Mouse (Mus musculus): ENCODE results near the gene Lsm5.
A peak's percentile ranks its signal among the peaks of the same experiment; 100 is the strongest.

The Lsm5 gene

DNA sequence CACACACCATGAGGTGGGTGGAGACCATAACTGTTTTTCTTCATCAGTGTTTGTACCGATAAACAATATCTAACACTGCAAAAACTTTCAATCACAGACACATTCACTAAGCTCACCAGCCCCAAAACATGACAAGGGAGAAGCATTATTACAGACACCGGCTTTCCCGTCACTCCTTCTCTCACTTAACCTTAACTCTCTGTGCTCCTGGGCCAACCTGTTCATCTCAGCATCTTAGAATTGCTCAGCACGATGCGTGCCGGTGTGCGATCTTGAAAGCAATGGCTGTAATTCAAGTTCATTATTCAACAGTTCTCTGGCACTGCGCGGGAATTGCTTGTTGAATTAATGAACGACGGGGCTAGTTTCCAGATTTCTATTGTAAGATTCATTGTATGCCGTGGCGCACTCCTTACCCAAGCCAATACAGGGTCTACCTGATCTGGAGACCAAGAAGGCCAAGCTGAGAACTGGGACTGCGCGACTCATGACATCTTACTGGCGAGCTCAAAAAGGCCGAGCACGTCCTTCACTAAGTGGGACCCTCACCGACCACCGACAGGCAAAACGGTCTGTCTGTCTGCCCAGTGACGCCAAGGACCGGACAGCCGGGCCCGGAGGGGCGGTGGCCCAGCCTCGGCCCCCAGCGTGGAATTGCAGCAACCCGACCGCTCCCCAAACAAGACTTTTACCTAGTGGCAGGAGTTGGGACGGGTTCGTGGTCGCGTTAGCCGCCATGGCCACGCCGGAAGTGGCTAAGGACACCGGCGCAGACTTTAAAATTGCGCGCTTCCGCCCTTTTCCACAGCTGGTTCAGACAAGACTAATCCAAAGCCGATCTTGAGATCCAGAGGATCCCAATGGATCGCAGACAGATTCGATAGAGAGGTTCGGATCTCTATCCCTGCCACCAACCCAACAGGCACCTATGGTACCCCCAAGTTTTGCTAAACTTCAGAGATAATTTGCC, at the start of gene Lsm5:
TSS of gene Lsm5 (minus strand) at position 780 of the 970 bp plus-strand sequence.
- peak; percentile 80 to 83 for DNase-seq (ENCODE audit: low spot score in 2 of 2)

DNA sequence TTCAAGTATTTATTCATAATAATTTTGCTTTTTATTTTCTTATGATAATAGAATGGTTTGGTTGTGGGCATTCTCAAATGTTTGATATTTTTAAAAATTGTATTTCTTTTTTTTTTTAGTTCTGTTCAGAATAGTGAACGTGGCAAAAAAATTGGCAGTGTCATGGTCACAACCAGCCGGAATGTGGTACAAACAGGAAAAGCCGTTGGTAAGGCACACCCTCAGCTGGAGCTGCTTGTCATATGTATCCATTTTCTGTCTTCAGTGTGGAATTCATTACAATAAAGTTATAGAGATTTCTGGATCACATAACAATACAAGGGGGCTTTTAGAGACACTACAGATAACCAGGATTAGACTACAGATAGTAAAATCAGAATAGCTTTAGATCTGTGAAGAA, 49.2 kb upstream of the Lsm5 start:
- DNase-seq (ENCODE audit: low spot score in 2 of 2), result no peak

DNA sequence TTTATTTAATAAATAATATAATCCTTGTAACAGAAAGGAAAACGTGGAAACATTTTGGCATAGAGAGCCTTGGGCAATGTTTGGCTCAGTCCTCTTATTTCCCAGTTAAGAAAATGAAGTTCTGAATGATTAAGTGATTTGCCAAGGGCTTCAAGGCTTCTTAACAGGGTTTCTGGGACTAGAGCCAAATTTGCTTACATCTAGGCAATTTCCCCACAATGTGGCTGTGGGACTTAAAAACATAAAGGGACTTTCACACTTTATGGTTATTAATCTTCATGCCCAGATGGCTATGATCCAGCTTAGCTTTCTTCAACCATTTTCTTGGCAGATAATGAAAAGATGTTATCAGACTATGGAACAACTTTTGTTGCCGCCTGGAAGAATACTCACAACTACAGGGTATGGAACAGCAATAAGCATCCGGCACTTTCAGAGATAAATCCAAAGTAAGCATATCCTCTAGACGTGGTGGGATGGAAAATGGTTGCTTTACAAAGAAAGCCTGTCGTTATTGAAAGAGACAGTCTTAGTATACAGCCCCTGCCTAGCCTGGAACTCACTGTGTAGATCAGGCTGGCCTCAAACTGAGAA, 41.5 kb upstream of the Lsm5 start:
- DNase-seq (ENCODE audit: low spot score in 2 of 2), result no peak

DNA sequence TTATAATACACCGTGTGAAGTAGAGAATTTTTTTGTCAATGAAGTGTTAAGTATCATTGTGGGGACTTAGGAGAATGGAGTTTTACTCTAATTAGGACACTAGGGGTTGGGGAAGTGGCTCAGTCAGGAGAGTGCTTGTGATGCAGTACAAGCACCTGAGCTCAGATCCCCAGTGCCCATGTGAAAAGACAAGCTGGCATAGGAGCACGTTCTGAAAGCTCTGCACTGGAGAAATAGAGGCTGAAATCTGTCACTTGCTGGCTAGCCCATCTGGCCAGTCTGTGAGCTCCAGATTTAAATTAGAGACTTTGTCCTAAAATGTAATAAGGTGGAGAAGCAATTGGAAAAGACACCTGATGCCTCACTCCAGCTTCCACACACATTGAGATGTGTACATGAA, 28.0 kb upstream of the Lsm5 start:
- no peak for DNase-seq (ENCODE audit: low spot score in 2 of 2)

DNA sequence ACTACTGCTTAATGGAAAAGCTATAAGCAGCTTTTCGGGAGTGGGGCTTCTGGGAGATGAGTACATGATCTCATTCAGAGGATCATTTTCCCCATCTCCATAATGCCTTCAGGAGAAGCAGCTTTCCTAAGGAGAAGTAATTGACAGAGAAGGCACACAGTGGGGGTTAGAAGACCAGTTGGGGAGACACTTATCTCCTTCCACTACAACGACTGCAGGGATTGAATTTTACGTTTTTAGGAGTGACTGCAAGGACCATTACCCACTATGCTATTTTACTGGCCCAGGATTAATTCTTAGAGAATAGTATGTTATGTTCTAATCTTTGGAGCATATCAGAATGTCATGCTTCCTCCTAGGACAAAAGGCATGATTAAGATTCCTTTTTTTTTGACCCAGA, 16.4 kb upstream of the Lsm5 start:
- no peak for DNase-seq (ENCODE audit: low spot score in 2 of 2)

DNA sequence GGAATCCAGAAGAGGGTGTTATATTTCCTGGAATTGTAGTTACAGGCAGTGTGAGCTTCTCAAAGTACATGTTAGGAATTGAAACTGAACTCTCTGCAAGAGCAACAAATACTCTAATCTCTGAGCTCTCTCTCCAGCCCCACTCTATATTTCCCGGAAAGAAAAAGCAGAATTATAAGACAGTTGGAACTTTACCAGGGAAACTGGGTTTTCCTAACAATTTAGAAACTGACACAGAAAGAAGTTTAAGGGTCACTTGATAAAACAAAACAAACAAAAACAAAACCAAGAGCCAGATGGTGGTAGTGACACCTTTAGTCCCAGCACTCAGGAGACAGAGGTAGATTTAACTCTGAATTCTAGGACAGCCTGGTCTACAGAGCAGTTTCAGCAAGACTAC, 14.6 kb upstream of the Lsm5 start:
- DNase-seq (ENCODE audit: low spot score in 2 of 2), result no peak

DNA sequence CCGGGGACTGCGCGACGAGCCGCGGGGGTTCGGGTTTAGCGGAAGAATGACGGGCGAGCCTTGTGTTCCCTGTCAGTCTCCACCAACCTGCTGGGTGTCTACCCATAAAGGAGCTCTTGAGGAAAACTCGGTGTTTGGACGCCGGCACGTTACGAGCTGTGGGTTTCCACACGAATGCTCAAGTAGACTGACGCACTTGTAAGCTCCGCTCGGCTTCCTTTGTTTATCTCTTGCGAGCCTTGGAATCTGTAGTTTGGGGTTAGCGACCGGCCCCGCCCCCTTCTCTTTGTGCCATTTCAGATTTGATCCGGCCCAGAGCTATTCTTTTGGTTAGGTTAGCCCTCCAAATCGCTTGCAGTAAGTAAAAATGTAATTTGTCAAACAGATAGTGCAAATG, 10.8 kb upstream of the Lsm5 start:
- DNase-seq (ENCODE audit: low spot score in 2 of 2), result no peak

DNA sequence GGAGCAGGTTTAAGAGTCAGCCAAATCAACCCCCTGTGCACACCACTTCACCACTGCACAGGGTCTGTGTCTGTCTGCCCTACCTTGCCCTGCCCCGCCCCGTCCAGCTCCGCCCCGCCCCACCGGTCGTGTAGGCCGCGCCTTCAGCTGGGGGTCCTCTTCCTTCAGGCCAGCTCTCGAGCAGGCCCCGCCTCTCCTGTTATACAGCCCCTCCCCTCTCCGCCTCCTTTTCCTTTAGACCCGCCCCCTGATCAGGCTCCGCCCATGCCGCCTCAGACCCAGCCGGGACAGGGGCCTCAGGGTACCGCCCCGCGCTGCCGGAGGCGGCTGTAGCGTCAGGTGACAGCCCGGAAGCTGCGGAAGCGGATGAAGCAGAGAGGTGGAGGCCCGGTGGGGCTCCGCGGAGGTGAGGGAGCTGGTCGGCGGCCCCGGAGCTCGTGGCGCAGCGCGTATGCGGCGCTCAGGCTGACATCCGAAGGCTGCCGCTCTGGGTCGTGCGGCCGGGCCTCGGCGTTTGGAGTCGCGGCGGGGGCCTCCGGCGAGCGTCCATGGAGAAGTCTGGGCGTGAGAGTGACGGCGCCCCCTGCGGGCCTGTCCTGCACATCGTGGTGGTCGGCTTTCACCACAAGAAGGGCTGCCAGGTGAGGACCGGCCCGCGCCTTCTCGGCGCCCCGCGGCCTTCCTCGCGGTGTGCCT, 10.2 kb upstream of the Lsm5 start, which contains the start of gene Avl9:
TSS of gene Avl9 (plus strand) at position 326 of the 696 bp plus-strand sequence.
- DNase-seq (ENCODE audit: low spot score in 2 of 2), result peak; percentile 98 to 99

DNA sequence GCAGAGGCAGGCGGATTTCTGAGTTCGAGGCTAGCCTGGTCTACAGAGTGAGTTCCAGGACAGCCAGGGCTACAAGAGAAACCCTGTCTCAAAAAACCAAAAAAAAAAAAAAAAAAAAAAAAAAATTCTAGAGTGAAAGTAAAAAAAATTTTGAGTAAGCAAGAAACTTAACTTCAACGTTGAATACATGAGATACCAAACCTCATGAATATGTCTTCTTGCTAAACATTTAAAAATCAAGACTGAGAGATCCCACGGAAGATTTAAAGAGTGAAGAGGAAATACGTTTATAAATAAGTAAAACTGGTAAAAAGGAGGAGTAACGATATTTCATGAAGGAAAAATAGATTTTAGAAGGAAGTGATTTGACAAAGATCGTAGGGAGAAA, 9.7 kb upstream of the Lsm5 start:
- DNase-seq (ENCODE audit: low spot score in 2 of 2), result no peak

DNA sequence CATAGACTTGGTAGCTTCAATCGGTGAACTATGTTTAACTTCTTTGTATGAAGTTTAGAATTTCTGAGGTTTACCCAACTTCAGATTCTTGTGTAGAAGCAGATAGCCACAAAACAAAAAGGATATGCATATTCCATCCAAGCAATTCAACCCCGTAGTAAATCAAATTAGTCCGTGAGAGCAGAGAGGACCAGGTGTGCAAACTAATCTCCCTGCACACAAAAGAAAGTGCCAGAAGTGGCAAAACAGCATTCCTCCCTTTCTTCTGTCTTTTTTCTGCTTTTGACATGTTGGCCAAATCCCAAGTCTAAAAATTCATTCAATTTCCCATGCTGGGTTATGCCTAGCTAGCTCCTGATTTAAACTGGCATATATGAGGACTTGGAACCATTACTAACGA, 12.1 kb downstream of the Lsm5 start:
- DNase-seq (ENCODE audit: low spot score in 2 of 2), result no peak

DNA sequence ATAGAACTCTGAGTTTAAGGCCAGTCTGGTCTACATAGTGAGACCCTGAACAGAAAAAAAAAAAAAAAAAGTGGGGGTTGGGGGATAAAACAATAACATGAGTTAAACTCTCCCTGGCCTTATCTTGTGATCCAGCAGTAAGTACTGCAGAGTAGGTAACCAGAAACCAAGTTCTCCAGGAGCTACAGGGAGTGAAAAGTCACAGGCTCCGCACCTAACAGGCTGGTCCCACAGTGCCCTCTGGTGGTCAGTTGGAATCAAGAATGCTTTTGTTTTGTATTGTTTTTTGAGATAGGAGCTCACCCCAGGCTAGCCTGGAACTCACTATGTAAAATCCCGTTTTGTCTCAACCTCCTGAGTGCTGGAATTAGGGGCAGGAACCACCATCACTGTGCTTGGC, 13.3 kb downstream of the Lsm5 start:
- peak; percentile 35 to 49 for DNase-seq (ENCODE audit: low spot score in 2 of 2)

DNA sequence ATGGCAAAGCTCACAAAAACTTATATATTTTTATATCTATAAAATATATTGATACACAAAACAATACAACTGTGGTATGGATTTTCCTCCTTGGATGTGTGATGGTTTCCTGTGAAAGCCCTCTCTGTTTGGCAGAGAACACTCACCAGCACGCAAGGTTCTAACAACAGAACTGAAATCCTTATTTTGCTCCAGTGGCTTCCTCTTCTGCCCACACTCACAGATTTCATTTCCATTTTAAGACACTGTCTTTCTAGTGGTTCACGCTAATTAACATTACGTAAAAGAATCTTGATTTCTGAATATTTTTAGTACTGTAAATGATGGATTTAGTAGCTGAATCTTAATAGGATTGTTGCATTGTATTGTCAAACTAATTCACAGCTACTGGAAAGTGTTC, 16.3 kb downstream of the Lsm5 start:
- DNase-seq (ENCODE audit: low spot score in 2 of 2), result no peak

DNA sequence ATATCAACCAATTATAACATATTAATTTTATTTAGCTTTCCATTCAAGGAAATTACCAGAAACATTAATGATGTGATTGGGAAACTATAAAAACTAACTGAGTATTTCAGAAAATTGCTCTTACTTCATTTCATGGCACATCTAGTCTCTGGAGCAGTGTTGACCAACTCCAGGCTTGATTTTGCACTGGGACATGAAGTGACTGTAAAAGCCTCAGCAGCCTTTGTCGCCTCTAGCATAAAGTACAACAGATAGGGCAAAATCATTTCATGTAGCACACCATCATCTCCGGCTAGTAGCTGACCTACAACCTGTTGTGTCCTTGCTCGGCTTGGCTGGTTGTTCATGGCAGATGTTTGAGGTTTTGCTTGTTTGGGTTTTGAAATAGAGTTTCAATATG, 40.1 kb downstream of the Lsm5 start:
- no peak for DNase-seq (ENCODE audit: low spot score in 2 of 2)

DNA sequence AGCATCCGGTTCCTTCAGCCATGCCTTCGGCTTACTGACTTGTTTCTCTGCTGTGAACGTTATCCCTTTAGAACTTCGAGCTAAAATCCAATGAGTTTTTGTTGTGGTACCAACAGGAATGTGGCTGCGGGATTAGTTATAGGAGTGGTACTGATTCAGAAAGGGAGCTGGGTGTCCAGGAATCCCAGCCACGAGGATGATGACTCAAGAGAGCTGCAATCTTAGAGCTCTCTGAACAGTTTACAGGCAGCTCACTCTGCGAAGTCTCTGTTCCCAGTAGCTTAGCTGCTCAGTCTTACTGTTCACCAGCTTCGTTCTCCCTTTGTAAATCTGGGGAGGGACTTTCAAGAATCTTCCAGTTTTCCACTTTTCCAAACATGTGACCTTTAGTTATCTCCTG, 49.1 kb downstream of the Lsm5 start:
- no peak for DNase-seq (ENCODE audit: low spot score in 2 of 2)

DNA sequence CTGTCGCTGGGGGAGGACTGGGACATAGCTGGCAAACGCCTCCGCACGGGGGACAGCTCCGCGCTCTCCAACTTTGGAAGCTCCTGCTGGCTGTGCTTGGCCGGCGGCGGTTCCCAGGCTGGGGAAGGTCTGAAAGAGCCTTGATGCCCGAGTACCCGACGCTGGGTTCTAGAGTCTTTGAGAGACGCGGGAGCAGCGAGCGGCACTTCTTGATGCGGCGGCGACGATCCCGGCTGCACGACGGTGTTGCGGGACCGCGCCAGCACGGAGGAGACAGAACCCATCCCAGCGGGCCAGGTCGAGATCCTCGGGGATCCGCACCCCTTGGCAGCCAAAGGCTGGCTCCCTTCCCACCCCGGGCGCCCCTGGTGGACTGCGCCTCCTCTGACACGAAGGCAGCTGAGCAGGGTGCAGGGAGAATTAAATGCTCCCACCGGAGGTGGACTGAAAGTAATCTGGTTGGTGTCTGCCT, 52.4 kb downstream of the Lsm5 start:
- no peak for DNase-seq (ENCODE audit: low spot score in 2 of 2)
